Mouse (Mus musculus): ENCODE data around the gene Gba2.
A peak's percentile ranks its signal among the peaks of the same experiment; 100 is the strongest.
"Not testable (repeated sequence)": the region's sequence is repeated elsewhere in the genome, so short reads cannot be mapped to it uniquely, and the experiment has no call there.

Gene Gba2

DNA sequence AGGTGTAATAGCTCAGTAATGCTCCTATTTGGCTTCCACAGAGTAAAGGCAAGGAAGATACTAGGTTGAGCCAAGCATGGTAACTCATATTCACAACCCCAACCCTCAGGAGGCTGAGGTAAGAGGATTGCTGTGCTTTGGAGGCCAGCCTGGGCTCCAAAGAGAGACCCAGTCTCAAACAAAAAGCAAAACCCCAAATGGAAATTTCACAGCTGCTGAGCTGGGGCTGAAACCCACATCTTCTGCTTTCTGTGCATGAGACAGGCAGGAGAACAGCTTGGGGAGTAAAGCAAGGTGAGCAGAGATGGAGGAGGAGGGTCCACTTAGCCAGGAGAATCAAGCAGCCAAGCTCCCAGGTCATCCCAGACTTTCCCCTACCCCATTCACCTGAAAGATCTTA is 24.8 kb downstream of the Gba2 start:
- no peak for DNase-seq (ENCODE audit: low spot score in 2 of 2)

- no peak for DNase-seq (ENCODE audit: low spot score in 2 of 2)
Observed at GRCm38 (mm10) chr4:43552437-43552836, 26.2 kb downstream of the Gba2 start.

- not testable (repeated sequence) for DNase-seq (ENCODE audit: low spot score in 2 of 2)
Observed at GRCm38 (mm10) chr4:43551854-43552253, 26.8 kb downstream of the Gba2 start.

- DNase-seq (ENCODE audit: low spot score in 2 of 2): no peak
Observed at GRCm38 (mm10) chr4:43549055-43549454, 29.6 kb downstream of the Gba2 start.

DNA sequence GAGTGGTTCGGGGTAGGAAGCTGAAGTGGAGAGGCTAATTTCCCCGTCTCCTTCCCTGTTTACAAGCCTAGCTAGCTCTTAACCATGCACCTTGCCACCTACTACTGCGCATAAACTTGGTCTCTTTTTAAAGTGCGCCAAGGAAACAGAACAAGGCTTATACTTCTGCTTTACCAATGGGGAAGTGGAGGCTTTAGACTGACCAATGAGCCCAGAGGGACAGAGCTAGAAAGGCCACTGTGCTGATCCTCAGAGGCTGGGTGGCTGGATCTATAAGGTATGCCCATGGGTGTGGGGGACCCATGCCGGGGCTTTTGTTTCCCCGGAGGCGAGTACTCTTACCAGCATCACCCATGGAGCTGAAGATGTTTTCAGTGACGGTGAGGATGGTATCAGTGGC is 31.5 kb downstream of the Gba2 start:
- no peak for DNase-seq (ENCODE audit: low spot score in 2 of 2)

DNA sequence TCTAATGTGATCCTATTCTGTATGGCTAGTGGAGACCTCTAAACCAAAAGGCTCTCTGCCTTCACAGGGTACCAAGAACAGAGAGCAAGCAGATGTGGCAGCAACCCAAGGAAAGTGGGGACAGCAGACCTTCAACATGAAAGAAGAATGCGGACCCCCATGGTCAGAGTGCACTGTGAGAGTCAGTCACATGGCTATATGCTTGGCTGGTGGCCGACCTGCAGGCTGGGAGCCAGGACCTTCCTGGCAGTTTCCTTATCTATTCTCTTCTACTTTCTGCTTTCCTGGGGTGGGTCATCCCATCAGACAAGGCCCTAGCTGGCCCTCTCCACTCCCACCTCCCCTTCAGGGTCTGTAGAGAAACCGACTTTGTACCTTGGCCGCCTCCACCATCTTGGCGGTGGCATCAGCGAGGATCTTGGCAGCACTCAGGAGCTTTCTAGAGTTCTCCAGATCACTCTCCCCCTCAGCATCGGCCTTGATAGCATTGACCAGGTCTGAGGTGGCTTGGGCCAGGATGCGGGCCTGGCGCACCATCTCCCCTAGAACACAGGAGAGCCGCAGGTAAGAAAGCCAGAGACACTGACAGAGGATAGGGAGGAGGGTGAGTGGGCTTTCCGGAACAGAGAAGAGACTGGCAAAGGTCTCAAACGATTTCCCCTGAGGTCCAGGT is 32.2 kb downstream of the Gba2 start:
- no peak for DNase-seq (ENCODE audit: low spot score in 2 of 2)

- DNase-seq (ENCODE audit: low spot score in 2 of 2): no peak
Observed at GRCm38 (mm10) chr4:43542044-43542443, 36.6 kb downstream of the Gba2 start.

DNA sequence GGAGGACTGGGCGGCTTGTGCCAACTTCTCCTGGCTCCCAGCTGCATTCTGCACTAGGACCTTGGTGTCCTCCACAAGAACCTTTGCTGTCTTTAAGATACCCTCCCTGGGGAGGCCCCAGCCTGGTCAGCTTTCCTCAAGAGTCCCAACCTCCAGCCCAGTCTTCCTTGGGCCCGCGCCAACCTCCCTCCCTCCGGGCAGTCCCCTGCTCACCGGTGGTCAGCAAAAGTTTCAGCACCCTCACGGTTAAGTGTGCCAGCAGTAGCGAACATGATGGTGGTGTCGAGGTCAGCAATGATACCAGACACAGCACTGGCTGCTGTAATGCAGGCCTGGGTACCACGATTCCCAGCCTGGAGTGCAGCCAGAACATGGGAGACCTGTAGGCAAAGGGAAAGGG is 42.6 kb downstream of the Gba2 start:
- DNase-seq (ENCODE audit: low spot score in 2 of 2): no peak

- no peak for DNase-seq (ENCODE audit: low spot score in 2 of 2)
Observed at GRCm38 (mm10) chr4:43535628-43536027, 43.0 kb downstream of the Gba2 start.

DNA sequence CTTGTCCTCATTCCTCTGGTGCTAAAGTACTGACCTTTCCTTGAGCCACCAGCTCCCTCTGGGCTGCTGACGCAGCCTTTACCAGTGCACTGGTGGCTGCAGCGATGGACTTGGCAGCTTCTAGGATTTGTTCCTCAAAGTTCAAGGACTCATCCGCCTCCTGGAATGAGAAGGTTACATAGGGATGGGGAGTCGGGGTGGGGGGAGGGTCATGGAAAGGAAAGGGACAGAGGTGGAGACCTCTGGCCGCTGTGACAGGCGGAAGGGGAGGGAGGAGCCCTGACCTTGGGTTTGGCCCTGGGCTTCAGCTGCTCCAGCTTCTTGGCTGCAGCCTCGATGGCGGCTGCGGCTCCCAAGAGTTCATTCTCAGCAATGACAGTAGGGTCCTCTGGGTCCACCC is 45.4 kb downstream of the Gba2 start:
- no peak for DNase-seq (ENCODE audit: low spot score in 2 of 2)

DNA sequence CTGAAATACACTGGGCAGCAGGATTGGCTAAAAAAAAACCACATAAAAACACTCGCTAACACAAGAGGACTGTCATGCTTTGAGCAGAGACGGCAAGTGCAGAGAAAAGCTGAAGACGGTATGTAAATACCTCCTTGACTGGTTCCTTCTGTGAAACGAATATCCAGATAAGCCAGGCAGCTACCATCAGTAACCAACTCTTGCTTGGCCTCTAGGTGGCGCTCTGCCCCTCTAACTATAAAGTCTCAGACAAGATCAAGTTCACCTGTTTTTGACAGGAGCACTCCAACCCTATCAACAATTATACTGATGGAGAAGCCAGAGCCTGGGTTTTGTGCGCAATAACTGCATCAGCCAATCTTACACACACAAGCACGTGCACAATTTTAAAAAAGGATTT is 48.1 kb downstream of the Gba2 start:
- DNase-seq (ENCODE audit: low spot score in 2 of 2): peak; percentile 80 to 85

DNA sequence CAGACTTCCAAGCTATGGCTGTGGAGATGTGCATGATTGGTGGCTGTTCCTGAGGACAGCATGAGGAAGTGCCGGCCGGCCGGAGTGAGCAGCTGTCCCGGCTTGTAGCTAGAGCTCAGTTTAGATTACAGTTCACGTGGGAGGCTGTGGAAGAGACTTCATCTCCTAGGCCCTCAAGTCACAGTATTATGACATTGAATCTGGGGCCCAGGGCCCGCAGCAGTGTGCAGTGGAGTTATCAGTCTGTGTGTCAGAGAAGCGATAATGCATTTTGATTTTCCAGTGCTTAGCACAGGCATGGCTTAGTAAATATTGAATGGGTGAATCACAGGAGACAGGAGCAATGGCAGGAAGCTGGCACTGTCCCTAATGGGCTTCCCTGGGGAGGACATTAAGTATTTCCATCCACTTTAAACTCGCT is 48.6 kb downstream of the Gba2 start:
- no peak for DNase-seq (ENCODE audit: low spot score in 2 of 2)

- no peak for DNase-seq (ENCODE audit: low spot score in 2 of 2)
Observed at GRCm38 (mm10) chr4:43528487-43528886, 50.2 kb downstream of the Gba2 start.

- no peak for DNase-seq (ENCODE audit: low spot score in 2 of 2)
Observed at GRCm38 (mm10) chr4:43527880-43528279, 50.8 kb downstream of the Gba2 start.

GRCm38 (mm10) chr4:43519956-43520355 is 58.7 kb downstream of the Gba2 start:
- DNase-seq (ENCODE audit: low spot score in 2 of 2): peak; percentile 83 to 91

DNA sequence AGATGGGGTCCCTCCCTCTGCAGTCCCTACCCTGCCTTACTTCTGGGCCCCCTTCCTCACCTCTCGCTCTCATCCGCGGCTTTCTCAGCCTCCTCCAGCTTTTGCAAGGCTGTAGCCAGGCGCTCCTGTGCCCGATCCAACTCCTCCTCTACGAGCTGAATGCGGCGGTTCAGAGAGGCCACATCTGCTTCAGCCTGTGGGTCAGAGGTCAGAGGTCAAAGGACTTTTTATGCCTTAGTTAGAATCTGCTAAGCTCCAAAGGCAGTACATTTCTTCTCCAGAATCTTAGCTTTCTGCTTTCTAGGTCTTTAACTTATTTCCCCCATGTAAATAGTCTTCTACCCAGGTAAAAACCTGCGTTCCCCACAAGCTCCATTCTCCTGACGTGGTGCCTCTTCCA is 59.1 kb downstream of the Gba2 start:
- no peak for DNase-seq (ENCODE audit: low spot score in 2 of 2)
